Mouse (Mus musculus) lung, adult 2 months (tissue): ENCODE measurements around the gene Cyth4.

Experiments
- CTCF ChIP-seq: fragments of 200-500 bp; IDR thresholded peaks from 2 replicates; pipeline ENCODE4 v1.5.1; 2011; ENCODE audit warnings: mild to moderate bottlenecking, low read length, control low read depth; ENCODE audit not compliant: insufficient read depth
- POLR2A ChIP-seq: fragments of 200-500 bp; IDR thresholded peaks from 2 replicates; pipeline ENCODE4 v1.6.1; 2011; ENCODE audit warnings: low read depth, mild to moderate bottlenecking, control low read depth, low read length, borderline replicate concordance; ENCODE audit errors: extremely low read depth

- TF ChIP-seq POLR2A, result no peak
- TF ChIP-seq CTCF, result no peak
These were observed 72.5 kb downstream of the Cyth4 start for GRCm38 (mm10) chr15:78669221-78669871.
